Mouse (Mus musculus): ENCODE data around the gene Cers6.

GRCm38 (mm10) chr2:68989117-68989516, 127.9 kb downstream of the Cers6 start:
- TF ChIP-seq CTCF (IDR thresholded peaks at IDR 0.05; ENCODE audit: borderline replicate concordance, control insufficient read depth, extremely low read depth, insufficient read depth, low read length, poor library complexity) (no peak), POLR2A (IDR thresholded peaks at IDR 0.05; ENCODE audit: control insufficient read depth, extremely low read depth, insufficient read depth, low read length, poor library complexity) (no peak)
